Mouse (Mus musculus): ENCODE measurements at regions not wholly inside any gene's neighbourhood (a gene's known extent, or its start where the extent isn't known, plus 50 kb on each side); places are given as distances from the start of the nearest gene placed in this dataset.

GRCm38 (mm10) chr2:45783634-45784412, 666.6 kb upstream of the Zeb2 start:
- H3K4me3 ChIP-seq (ENCODE audit: low read depth, low read length) = no peak overlapping the region

GRCm38 (mm10) chr2:45777466-45777865, 660.3 kb upstream of the Zeb2 start:
- 80% methylated on average over 7 of the region's 7 CpGs for WGBS (ENCODE audit: insufficient replicate concordance)
- ATAC-seq (no peak), DNase-seq (no peak)
- Histone ChIP-seq H3K4me1 (ENCODE audit: insufficient read depth) (no peaks in the 10 kb centered on the region), H3K4me3 (ENCODE audit: low read depth, low read length) (no peak overlapping the region), H3K27me3 (ENCODE audit: insufficient read depth, low read length) (no peaks in the 10 kb centered on the region), H3K36me3 (replicated peaks; ENCODE audit: insufficient read depth, low read length) (no peaks in the 10 kb centered on the region), H3K9me3 (ENCODE audit: low read length) (no peaks in the 10 kb centered on the region), H3K27ac (ENCODE audit: low read depth) (no peak overlapping the region), H3K4me2 (ENCODE audit: low read depth, low read length) (no peak overlapping the region), H3K9ac (replicated peaks) (no peak overlapping the region)
- TF ChIP-seq EP300 (IDR thresholded peaks at IDR 0.05; ENCODE audit: low read depth) = no peak
- no peak for TF ChIP-seq CTCF (IDR thresholded peaks at IDR 0.05; ENCODE audit: low read depth)

More at GRCm38 (mm10) chr2:45783634-45784412, 666.6 kb upstream of the Zeb2 start:
- Histone ChIP-seq H3K4me2 (ENCODE audit: low read depth, low read length) (no peak overlapping the region), H3K27ac (ENCODE audit: low read depth) (no peak overlapping the region), H3K27me3 (ENCODE audit: insufficient read depth, low read length) (no peaks in the 10 kb centered on the region), H3K36me3 (replicated peaks; ENCODE audit: insufficient read depth, low read length) (no peaks in the 10 kb centered on the region), H3K9me3 (ENCODE audit: low read length) (no peaks in the 10 kb centered on the region), H3K9ac (replicated peaks) (no peak overlapping the region), H3K4me1 (ENCODE audit: insufficient read depth) (no peaks in the 10 kb centered on the region)
- TF ChIP-seq EP300 (IDR thresholded peaks at IDR 0.05; ENCODE audit: low read depth) (no peak), CTCF (IDR thresholded peaks at IDR 0.05; ENCODE audit: low read depth) (no peak)
- ATAC-seq (no peak), DNase-seq (no peak)
- 71% methylated on average over 9 of the region's 9 CpGs for WGBS (ENCODE audit: insufficient replicate concordance)

- ATAC-seq (no peak), DNase-seq (no peak)
- H3K4me3 ChIP-seq (ENCODE audit: low read depth, low read length) = no peak overlapping the region
- no peaks in the 10 kb centered on the region for H3K4me1 ChIP-seq (ENCODE audit: insufficient read depth)
- H3K9ac ChIP-seq (replicated peaks) = no peak overlapping the region
- no peak overlapping the region for H3K27ac ChIP-seq (ENCODE audit: low read depth)
- no peak for TF ChIP-seq EP300 (IDR thresholded peaks at IDR 0.05; ENCODE audit: low read depth)
- no peaks in the 10 kb centered on the region for H3K36me3 ChIP-seq (replicated peaks; ENCODE audit: insufficient read depth, low read length)
- no peak overlapping the region for H3K4me2 ChIP-seq (ENCODE audit: low read depth, low read length)
- H3K9me3 ChIP-seq (ENCODE audit: low read length) = no peaks in the 10 kb centered on the region
- WGBS (ENCODE audit: insufficient replicate concordance) = 87% methylated on average over 17 of the region's 17 CpGs
- no peaks in the 10 kb centered on the region for H3K27me3 ChIP-seq (ENCODE audit: insufficient read depth, low read length)
Measured at GRCm38 (mm10) chr2:45776485-45777135, 659.4 kb upstream of the Zeb2 start.

GRCm38 (mm10) chr2:45775691-45776090, 658.5 kb upstream of the Zeb2 start:
- Histone ChIP-seq H3K4me3 (ENCODE audit: low read depth, low read length) (no peak overlapping the region), H3K36me3 (replicated peaks; ENCODE audit: insufficient read depth, low read length) (no peaks in the 10 kb centered on the region), H3K9me3 (ENCODE audit: low read length) (no peaks in the 10 kb centered on the region), H3K27ac (ENCODE audit: low read depth) (no peak overlapping the region), H3K27me3 (ENCODE audit: insufficient read depth, low read length) (no peaks in the 10 kb centered on the region), H3K4me1 (ENCODE audit: insufficient read depth) (no peaks in the 10 kb centered on the region), H3K4me2 (ENCODE audit: low read depth, low read length) (no peak overlapping the region), H3K9ac (replicated peaks) (no peak overlapping the region)
- DNase-seq (no peak), ATAC-seq (no peak)
- 73% methylated on average over 4 of the region's 4 CpGs for WGBS (ENCODE audit: insufficient replicate concordance)
- no peak for TF ChIP-seq EP300 (IDR thresholded peaks at IDR 0.05; ENCODE audit: low read depth)
- no peak for TF ChIP-seq CTCF (IDR thresholded peaks at IDR 0.05; ENCODE audit: low read depth)

GRCm38 (mm10) chr2:45774416-45774815, 657.2 kb upstream of the Zeb2 start:
- no peak overlapping the region for H3K4me2 ChIP-seq (ENCODE audit: low read depth, low read length)
- no peaks in the 10 kb centered on the region for H3K27me3 ChIP-seq (ENCODE audit: insufficient read depth, low read length)
- no peak for ATAC-seq
- DNase-seq = no peak
- no peak overlapping the region for H3K27ac ChIP-seq (ENCODE audit: low read depth)
- H3K4me3 ChIP-seq (ENCODE audit: low read depth, low read length) = no peak overlapping the region
- TF ChIP-seq CTCF (IDR thresholded peaks at IDR 0.05; ENCODE audit: low read depth) (no peak), EP300 (IDR thresholded peaks at IDR 0.05; ENCODE audit: low read depth) (no peak)
- H3K4me1 ChIP-seq (ENCODE audit: insufficient read depth) = no peaks in the 10 kb centered on the region
- no peaks in the 10 kb centered on the region for H3K36me3 ChIP-seq (replicated peaks; ENCODE audit: insufficient read depth, low read length)
- 71% methylated on average over 3 of the region's 3 CpGs for WGBS (ENCODE audit: insufficient replicate concordance)
- no peaks in the 10 kb centered on the region for H3K9me3 ChIP-seq (ENCODE audit: low read length)
- no peak overlapping the region for H3K9ac ChIP-seq (replicated peaks)

- Histone ChIP-seq H3K9me3 (ENCODE audit: low read length) (no peaks in the 10 kb centered on the region), H3K9ac (replicated peaks) (no peak overlapping the region), H3K4me2 (ENCODE audit: low read depth, low read length) (no peak overlapping the region), H3K4me1 (ENCODE audit: insufficient read depth) (no peaks in the 10 kb centered on the region), H3K27ac (ENCODE audit: low read depth) (no peak overlapping the region), H3K27me3 (ENCODE audit: insufficient read depth, low read length) (no peaks in the 10 kb centered on the region), H3K36me3 (replicated peaks; ENCODE audit: insufficient read depth, low read length) (no peaks in the 10 kb centered on the region), H3K4me3 (ENCODE audit: low read depth, low read length) (no peak overlapping the region)
- DNase-seq = no peak
- 31% methylated on average over 1 of the region's 1 CpGs for WGBS (ENCODE audit: insufficient replicate concordance)
- no peak for TF ChIP-seq EP300 (IDR thresholded peaks at IDR 0.05; ENCODE audit: low read depth)
- no peak for ATAC-seq
Measured at GRCm38 (mm10) chr2:45757176-45757575, 640.0 kb upstream of the Zeb2 start.
